Comparison of ENCODE assay signal across 8 mouse cellular contexts in the genomic region with DNA sequence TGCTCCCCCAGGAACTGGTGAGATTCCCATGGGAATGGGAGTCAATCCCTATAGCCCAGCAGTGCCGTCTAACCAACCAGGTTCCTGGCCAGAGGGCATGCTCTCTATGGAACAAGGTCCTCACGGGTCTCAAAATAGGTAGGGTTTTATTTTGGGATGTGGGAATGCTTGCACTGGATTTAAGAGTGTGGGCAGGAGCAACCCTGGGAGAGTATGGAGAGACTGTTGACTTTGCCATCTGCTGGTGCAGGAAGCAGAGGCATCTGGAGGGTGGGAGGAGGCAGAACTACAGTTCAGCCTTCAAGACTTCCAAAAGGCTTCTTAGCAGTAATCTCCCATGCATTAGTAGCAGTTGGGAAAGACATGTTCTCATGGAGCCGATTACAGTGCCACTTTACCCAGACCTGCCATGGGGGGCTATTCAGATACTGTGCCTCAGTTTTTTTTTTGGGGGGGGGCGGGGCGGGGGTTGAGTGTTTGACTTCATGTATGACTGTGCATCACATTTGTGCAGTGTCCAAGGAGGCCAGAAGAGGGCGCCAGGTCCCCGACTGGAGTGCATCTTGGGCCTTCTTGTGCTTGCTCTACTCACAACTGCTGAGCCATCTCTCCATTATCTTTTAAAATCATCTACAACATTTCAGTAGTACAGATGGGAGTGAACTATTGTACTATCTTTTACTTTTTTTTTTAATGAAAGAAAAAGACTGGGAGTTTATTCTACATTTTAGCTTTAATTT.
DNase-seq lines count a peak whose midpoint lies in the region; ATAC-seq and TF ChIP-seq lines count a peak whose summit lies in the region.

No protein-coding gene starts in this region.

- H3K4me1 ChIP-seq in hindbrain, embryonic 10.5 days (replicated peaks): no peaks in the 10 kb centered on the region
- no peaks in the 10 kb centered on the region for H3K4me1 ChIP-seq in hindbrain, embryonic 13.5 days (replicated peaks)
- H3K4me1 ChIP-seq in ES-E14 (ENCODE audit: control insufficient read depth in 2 of 2, insufficient read depth in 2 of 2, low read length in 2 of 2, poor library complexity in 1 of 2): peaks cover 0 to 4% of the 10 kb centered on the region in 2 experiments; a peak in 1 of 4 replicates
- no peaks in the 10 kb centered on the region for H3K4me1 ChIP-seq in midbrain, embryonic 15.5 days

- peaks cover 98% of the 10 kb centered on the region for H3K36me3 ChIP-seq in hindbrain, embryonic 10.5 days
- H3K36me3 ChIP-seq in hindbrain, embryonic 13.5 days: peaks cover 80% of the 10 kb centered on the region
- peaks cover 54% of the 10 kb centered on the region for H3K36me3 ChIP-seq in ES-E14 (ENCODE audit: control insufficient read depth, insufficient read depth, low read length, poor library complexity, severe bottlenecking)
- H3K36me3 ChIP-seq in midbrain, embryonic 15.5 days (replicated peaks): peaks cover 37% of the 10 kb centered on the region

- ATAC-seq in hindbrain, embryonic 13.5 days (ENCODE audit: low FRiP score): no peak
- no peak for ATAC-seq in midbrain, embryonic 15.5 days (replicated peaks)

- H3K4me3 ChIP-seq in hindbrain, embryonic 10.5 days: no peak overlapping the region
- no peak overlapping the region for H3K4me3 ChIP-seq in hindbrain, embryonic 13.5 days
- H3K4me3 ChIP-seq in ES-E14 (ENCODE audit: insufficient read depth in 1 of 2, low read depth in 1 of 2, low read length in 2 of 2, poor library complexity in 1 of 2, severe bottlenecking in 1 of 2): no peak overlapping the region
- no peak overlapping the region for H3K4me3 ChIP-seq in midbrain, embryonic 15.5 days

- no peaks in the 10 kb centered on the region for H3K9me3 ChIP-seq in hindbrain, embryonic 10.5 days
- H3K9me3 ChIP-seq in hindbrain, embryonic 13.5 days: no peaks in the 10 kb centered on the region
- H3K9me3 ChIP-seq in ES-E14 (ENCODE audit: control insufficient read depth, insufficient read depth, low read depth, low read length): no peaks in the 10 kb centered on the region
- H3K9me3 ChIP-seq in midbrain, embryonic 15.5 days: no peaks in the 10 kb centered on the region

- WGBS in hindbrain, embryonic 10.5 days: 81% methylated on average over 7 of the region's 7 CpGs
- 70% methylated on average over 7 of the region's 7 CpGs for whole genome bisulfite sequencing in hindbrain, embryonic 13.5 days
- WGBS in midbrain, embryonic 15.5 days: 74% methylated on average over 7 of the region's 7 CpGs

- no peak overlapping the region for H3K9ac ChIP-seq in hindbrain, embryonic 13.5 days
- H3K9ac ChIP-seq in ES-E14 (ENCODE audit: insufficient read depth, low read depth, low read length, poor library complexity, severe bottlenecking): no peak overlapping the region
- no peak overlapping the region for H3K9ac ChIP-seq in midbrain, embryonic 15.5 days

- in situ Hi-C loops in ES-E14 (cut with MboI; ENCODE audit: low sequenced_read_pairs in 2 of 2, unreplicated experiment in 2 of 2): no loop called here

- no peaks in the 10 kb centered on the region for H3K27me3 ChIP-seq in hindbrain, embryonic 10.5 days (ENCODE audit: insufficient read depth, poor library complexity, severe bottlenecking)
- no peaks in the 10 kb centered on the region for H3K27me3 ChIP-seq in hindbrain, embryonic 13.5 days
- H3K27me3 ChIP-seq in midbrain, embryonic 15.5 days (replicated peaks): no peaks in the 10 kb centered on the region

- no peak overlapping the region for H3K27ac ChIP-seq in hindbrain, embryonic 10.5 days
- H3K27ac ChIP-seq in hindbrain, embryonic 13.5 days: no peak overlapping the region
- no peak overlapping the region for H3K27ac ChIP-seq in ES-E14 (ENCODE audit: insufficient read depth, low read depth, low read length, poor library complexity, severe bottlenecking)
- H3K27ac ChIP-seq in midbrain, embryonic 15.5 days: no peak overlapping the region

- DNase-seq in hindbrain, embryonic 10.5 days (ENCODE audit: low spot score): peak; percentile 39
- DNase-seq in A20 (ENCODE audit: low read depth, low spot score): peak; percentile 56
- DNase-seq in ES-E14 (ENCODE audit: low read depth, low spot score): no peak
- DNase-seq in kidney, postnatal 10 days: peak; percentile 80
- DNase-seq in lung, postnatal 14 days: peak; percentile 43
- peak; percentile 62 for DNase-seq in thymus, postnatal 14 days

- H3K4me2 ChIP-seq in hindbrain, embryonic 13.5 days: no peak overlapping the region
- no peak overlapping the region for H3K4me2 ChIP-seq in midbrain, embryonic 15.5 days

TF ChIP-seq in ES-E14, 5 proteins besides CTCF, POLR2A, EP300 and RAD21:
- TF ChIP-seq ZNF384 (IDR thresholded peaks at IDR 0.05; ENCODE audit: low read depth, low read length) (no peak), ZC3H11A (IDR thresholded peaks at IDR 0.05; ENCODE audit: borderline replicate concordance, low read depth, low read length) (no peak; the same call in 1 of the 2 replicates), MAFK (IDR thresholded peaks at IDR 0.05; ENCODE audit: insufficient read depth, low read depth, low read length) (0 out of 2 replicates have a peak, but pooled peaks have one; percentile 12)
